Mouse (Mus musculus): ENCODE measurements around the gene Olfr1056. TPM values are rescaled to one million over a fixed set of nuclear protein-coding genes. Genes with fewer than 3 reads are reported as not detected.
"Not testable (repeated sequence)": the region's sequence is repeated elsewhere in the genome, so short reads cannot be mapped to it uniquely, and the experiment has no call there.

The Olfr1056 gene
- not detected in 2 replicates for polyA plus RNA-seq (2012)

GRCm38 (mm10) chr2:86362369-86362768 is at the start of gene Olfr1056:
TSS of gene Olfr1056 (minus strand) at chr2:86362469.
- TF ChIP-seq GATA1 (IDR thresholded peaks at IDR 0.05; ENCODE audit: low read length) = no peak

- no peak for TF ChIP-seq GATA1 (IDR thresholded peaks at IDR 0.05; ENCODE audit: low read length)
These were observed 32.8 kb upstream of the Olfr1056 start for GRCm38 (mm10) chr2:86395114-86395513.

GRCm38 (mm10) chr2:86388461-86388860 is 26.2 kb upstream of the Olfr1056 start, which contains the start of gene Olfr1058:
TSS of gene Olfr1058 (minus strand) at chr2:86388561.
- not testable (repeated sequence) for TF ChIP-seq GATA1 (IDR thresholded peaks at IDR 0.05; ENCODE audit: low read length)

- TF ChIP-seq GATA1 (IDR thresholded peaks at IDR 0.05; ENCODE audit: low read length) = no peak
These were observed 16.0 kb upstream of the Olfr1056 start, which contains the start of gene Olfr1057 for GRCm38 (mm10) chr2:86378293-86378692. TSS of gene Olfr1057 (minus strand) at chr2:86378393.

GRCm38 (mm10) chr2:86350184-86350583 is 12.1 kb downstream of the Olfr1056 start, which contains the start of gene Olfr1055:
TSS of gene Olfr1055 (minus strand) at chr2:86350284.
- TF ChIP-seq GATA1 (IDR thresholded peaks at IDR 0.05; ENCODE audit: low read length) = no peak

GRCm38 (mm10) chr2:86335333-86335732 is 26.9 kb downstream of the Olfr1056 start, which contains the start of gene Olfr1054:
TSS of gene Olfr1054 (minus strand) at chr2:86335433.
- no peak for TF ChIP-seq GATA1 (IDR thresholded peaks at IDR 0.05; ENCODE audit: low read length)

- no peak for TF ChIP-seq GATA1 (IDR thresholded peaks at IDR 0.05; ENCODE audit: low read length)
These were observed 47.1 kb downstream of the Olfr1056 start, which contains the start of gene Olfr1053 for GRCm38 (mm10) chr2:86315184-86315583. TSS of gene Olfr1053 (minus strand) at chr2:86315284.

Other genes with a start within 250 kb of the Olfr1056 start
- not detected in 2 replicates for gene Olfr1039, start 226.5 kb downstream of the Olfr1056 start, polyA plus RNA-seq (2012)
- gene Olfr1040, start 215.7 kb downstream of the Olfr1056 start, polyA plus RNA-seq (2012) = not detected in 2 replicates
- not detected in 2 replicates for gene Olfr1042, start 200.6 kb downstream of the Olfr1056 start, polyA plus RNA-seq (2012)
- gene Olfr1043, start 194.9 kb downstream of the Olfr1056 start, polyA plus RNA-seq (2012) = not detected in 2 replicates
- gene Olfr1044, start 184.6 kb downstream of the Olfr1056 start, polyA plus RNA-seq (2012) = not detected in 2 replicates
- gene Olfr52, start 176.8 kb downstream of the Olfr1056 start, polyA plus RNA-seq (2012) = not detected in 2 replicates
- not detected in 2 replicates for gene Olfr1045, start 159.5 kb downstream of the Olfr1056 start, polyA plus RNA-seq (2012)
- gene Olfr1046, start 143.2 kb downstream of the Olfr1056 start, polyA plus RNA-seq (2012) = not detected in 2 replicates
- gene Olfr1047, start 131.1 kb downstream of the Olfr1056 start, polyA plus RNA-seq (2012) = not detected in 2 replicates
- not detected in 2 replicates for gene Olfr1048, start 122.2 kb downstream of the Olfr1056 start, polyA plus RNA-seq (2012)
- gene Olfr1049, start 104.1 kb downstream of the Olfr1056 start, polyA plus RNA-seq (2012) = not detected in 2 replicates
- not detected in 2 replicates for gene Olfr1051, start 83.4 kb downstream of the Olfr1056 start, polyA plus RNA-seq (2012)
- not detected in 2 replicates for gene Olfr1052, start 70.0 kb downstream of the Olfr1056 start, polyA plus RNA-seq (2012)
- not detected in 2 replicates for gene Olfr1053, start 47.2 kb downstream of the Olfr1056 start, polyA plus RNA-seq (2012)
- gene Olfr1054, start 27.0 kb downstream of the Olfr1056 start, polyA plus RNA-seq (2012) = not detected in 2 replicates
- gene Olfr1055, start 12.2 kb downstream of the Olfr1056 start, polyA plus RNA-seq (2012) = not detected in 2 replicates
- gene Olfr1057, start 15.9 kb upstream of the Olfr1056 start, polyA plus RNA-seq (2012) = not detected in 2 replicates
- gene Olfr1058, start 26.1 kb upstream of the Olfr1056 start, polyA plus RNA-seq (2012) = not detected in 2 replicates
- not detected in 2 replicates for gene Olfr1061, start 51.6 kb upstream of the Olfr1056 start, polyA plus RNA-seq (2012)
- not detected in 2 replicates for gene Olfr1062, start 64.3 kb upstream of the Olfr1056 start, polyA plus RNA-seq (2012)
- gene Olfr1065, start 88.1 kb upstream of the Olfr1056 start, polyA plus RNA-seq (2012) = not detected in 2 replicates
- not detected in 2 replicates for gene Olfr1066, start 93.8 kb upstream of the Olfr1056 start, polyA plus RNA-seq (2012)
- gene Olfr228, start 124.9 kb upstream of the Olfr1056 start, polyA plus RNA-seq (2012) = not detected in 2 replicates
- gene Olfr1076, start 146.0 kb upstream of the Olfr1056 start, polyA plus RNA-seq (2012) = not detected in 2 replicates
- gene Olfr1079, start 180.0 kb upstream of the Olfr1056 start, polyA plus RNA-seq (2012) = not detected in 2 replicates
- gene Olfr1080, start 195.8 kb upstream of the Olfr1056 start, polyA plus RNA-seq (2012) = not detected in 2 replicates
- not detected in 2 replicates for gene Olfr1082, start 236.5 kb upstream of the Olfr1056 start, polyA plus RNA-seq (2012)